Mouse (Mus musculus) heart, postnatal 4 days (tissue): ENCODE data around the gene Irak3. TPM values are rescaled to one million over a fixed set of nuclear protein-coding genes. Genes with fewer than 3 reads are reported as not detected.

Experiments used
- DNase-seq: peaks from one replicate; pipeline ENCODE4 v3.0.0; 2021
- total RNA-seq, 2 experiments: library from RNA; stranded (reverse); gene quantifications; 2 replicates each; pipeline ENCODE4 v1.2.3; 2021

Gene Irak3
- total RNA-seq, 2 experiments from 2014 or later = 2.0 to 2.4 TPM

DNA sequence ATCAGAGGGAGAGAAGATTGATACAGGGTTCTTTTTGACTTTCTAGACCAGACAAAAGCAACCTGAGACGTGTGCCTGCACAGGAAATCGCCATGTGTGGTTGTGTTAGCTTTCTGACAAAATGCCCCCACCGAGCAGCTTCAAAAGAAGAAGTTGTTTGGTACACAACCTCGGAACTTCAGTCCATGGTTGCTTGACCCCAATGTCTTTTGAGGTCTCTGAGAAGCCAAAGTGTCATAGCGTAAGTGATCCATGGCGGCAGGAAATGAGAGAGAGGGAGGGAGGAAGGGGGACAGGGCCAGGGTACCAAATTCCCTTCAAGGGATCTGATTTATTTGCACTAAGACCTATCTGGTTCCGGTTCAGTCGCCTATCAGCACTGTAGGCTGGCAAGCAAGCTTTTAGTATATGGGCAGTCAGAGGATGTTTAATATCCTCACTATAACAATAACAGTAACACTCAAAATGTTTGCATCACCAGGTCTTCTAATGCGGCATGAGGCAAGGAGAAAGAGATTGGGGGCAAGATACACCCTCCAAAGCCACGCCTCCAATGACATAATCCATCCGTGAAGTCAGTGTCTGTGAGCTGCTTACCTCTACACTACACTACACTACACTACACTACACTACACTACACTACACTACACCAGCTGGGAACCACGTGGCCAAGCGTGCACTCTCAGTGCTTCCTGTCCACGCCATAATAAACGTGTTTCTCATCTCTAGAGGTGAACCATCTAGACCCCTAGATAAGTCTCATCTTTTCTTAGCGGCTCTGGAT, 729 bp upstream of the Irak3 start:
- DNase-seq = no peak

DNA sequence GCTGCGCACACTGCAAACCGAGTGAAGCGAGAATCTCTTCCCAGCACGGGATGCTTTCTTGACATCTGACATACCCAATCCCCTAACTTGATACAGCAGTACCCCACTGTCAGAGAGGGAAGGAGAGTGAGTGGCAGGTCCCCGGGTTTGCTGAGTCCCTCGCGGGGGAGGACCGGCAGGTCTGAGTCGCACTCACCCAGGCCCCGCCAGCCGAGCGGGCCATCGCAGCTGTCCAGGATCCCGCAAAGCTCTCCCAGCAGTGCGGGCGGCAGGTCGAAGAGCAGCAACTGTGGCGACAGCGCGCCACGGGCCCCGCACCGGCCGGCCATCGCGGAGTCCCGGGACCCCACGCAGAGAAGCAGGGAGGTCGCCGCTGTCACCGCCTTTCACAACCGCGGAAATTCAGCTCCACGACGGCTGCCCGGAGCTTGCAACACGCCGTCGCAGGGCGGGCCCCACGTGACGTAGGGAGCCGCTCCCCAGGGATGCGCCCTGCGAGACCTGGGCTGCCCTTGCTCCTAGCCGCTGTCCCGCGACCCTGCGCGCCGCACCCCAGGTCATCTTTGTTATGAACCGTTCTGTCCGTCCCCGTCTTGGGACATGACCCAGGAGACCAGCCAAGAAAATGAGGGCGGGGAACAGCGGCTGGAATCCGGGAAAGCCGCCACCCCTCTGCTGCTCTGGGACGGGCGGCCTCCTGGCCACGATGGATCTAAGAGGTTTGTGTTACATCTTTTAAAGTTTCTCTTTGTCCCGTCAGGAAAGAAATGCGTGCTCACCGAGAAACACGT, 604 bp downstream of the Irak3 start, which contains the start of gene Tmbim4:
Tmbim4 (plus strand) TSS at position 460 of the 791 bp plus-strand sequence.
- peak; percentile 68 for DNase-seq

DNA sequence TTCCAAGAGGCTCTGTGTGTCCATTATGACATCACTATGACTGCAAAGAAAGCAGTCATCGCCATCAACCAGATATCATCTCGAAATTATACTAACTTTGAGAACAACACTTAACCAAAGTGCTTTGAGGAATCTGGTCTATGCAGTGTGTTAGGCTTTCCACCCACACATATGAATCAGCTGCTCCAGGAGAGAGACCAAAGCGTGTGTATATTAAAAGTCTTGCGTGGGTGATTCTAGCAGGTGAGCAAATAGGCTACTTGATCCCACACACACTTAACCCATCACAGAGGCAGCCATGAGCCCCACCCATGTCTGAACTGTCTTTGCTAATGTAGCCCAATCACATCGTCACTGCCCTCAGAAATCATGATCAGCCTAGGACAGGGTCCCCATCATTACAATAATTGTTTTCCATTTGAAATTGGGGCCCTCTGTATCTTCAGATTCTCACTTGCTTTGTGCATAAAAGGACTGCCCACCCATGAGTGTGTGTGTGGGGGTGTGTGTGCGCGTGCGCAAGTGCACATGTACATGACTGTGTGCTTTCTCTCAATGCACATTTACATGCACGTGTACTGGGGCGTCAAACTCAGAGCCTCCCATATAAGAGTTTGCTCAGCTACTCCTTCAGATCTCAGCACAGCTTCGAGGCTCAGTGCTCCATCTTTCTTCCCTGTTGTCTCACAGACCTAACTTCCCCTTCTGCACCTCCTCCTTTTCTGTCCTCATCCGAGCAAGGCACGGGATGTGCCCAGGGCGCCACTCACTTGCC, 4.7 kb downstream of the Irak3 start:
- DNase-seq = no peak

DNA sequence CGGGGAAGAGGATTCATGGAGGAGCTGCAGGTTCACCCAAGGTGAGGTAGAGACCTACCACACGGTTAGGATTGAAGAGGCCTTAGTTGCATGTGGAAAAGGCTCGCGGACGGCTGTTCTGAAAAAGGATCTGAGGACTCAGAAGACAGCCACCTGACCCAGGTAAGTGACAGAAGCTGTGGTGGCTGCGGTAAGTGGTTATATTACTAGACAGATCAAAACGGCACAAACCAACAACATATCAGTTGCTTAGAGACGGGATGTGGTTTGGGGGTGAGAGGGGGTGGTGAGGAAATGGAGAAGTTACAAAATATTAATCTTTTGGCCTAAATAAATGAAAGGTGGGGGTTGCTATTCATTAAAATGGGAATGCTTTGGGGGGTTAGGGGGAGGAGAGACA, 8.7 kb downstream of the Irak3 start:
- DNase-seq = no peak

DNA sequence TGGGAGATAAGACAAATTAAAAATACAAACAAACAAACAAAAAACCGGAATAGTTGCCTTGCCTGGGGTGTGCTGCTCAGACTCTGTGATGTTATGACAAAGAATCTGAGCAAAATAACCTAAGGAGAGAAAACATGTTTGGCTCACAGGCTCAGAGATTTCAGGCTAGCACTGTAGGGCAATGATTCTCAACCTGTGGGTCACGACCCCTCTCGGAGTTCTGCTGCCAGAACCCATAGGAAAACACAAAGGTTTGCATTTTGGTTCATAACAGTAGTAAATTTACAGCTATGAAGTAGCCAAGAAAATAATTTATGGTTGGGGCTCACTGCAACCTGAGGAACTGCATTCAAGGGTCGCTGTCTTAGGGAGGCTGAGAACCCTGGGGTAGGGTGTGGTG, 9.7 kb downstream of the Irak3 start:
- no peak for DNase-seq

DNA sequence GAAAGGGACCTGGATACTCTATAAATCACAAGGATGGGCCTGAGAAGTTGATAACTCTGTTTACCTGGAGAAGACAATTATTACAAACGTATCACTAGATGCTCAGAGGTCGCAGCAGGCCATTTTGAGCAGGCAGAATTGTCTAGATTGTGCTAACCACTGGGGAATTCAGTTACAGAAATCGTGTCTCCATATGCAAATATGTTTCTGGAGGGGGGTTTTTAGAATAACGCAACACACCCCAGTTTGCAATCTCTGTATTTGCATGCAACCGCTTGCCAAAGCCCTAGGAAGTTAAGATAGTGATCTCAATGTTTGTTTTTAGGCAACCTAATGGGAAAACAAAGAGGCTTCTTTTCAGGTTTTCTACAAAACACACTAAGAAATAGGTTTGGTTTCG, 10.8 kb downstream of the Irak3 start:
- no peak for DNase-seq

DNA sequence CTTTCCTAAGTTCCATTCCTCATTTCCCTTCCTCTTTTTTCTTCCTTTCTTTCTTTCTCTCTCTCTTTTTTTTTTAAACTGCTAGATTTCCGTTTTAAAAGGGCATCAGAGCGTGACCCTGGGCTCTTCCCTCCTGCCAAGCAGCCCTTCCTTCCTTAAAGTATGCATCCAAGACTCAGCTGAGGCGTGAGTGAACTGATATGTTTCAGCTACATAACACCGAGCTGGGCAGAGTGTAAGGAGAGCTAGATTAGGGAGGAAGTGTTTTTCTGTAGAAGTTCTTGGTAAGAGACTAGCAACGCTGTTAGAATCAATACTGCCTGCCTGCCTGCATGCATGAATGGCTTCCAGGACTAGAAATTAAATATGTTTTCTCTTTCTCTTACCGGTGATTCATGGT, 12.1 kb downstream of the Irak3 start:
- no peak for DNase-seq

DNA sequence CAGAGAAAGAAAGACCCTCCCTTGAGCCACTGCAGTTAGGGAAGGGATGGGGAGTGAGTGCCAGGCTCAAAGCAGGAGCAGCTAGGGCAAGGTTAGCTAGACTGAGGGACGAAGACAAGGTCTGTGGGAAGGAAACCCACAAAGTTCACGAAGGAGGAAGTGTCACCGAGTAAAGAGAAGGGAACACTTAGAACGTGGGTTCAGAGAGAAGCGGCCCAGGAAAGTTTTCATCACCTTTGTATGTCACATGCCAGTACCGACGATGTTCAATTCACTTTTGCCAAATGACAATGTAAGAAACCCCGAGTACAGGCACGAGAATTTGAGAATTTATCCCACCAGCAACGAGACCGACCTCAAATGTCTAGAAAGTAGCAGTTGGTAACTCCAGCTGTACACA, 12.7 kb downstream of the Irak3 start:
- DNase-seq = no peak

DNA sequence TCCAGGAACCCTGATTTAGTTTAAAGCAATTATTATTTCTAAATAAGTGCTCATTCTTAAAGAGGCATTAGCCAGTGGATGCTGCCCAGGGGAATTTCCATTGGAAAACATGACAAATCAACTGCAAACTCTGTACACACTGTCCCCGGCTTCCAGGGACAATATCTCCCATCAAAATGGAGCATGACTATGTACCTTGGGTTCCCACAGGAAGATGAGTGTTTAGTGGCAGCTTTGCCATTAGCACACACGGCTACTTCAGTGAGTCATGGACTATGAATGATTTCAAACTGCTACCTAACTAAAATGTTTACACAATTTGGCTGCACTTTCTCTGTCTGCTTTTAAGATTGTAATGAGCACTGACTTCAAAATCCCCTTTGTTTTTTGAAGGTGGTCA, 13.4 kb downstream of the Irak3 start:
- DNase-seq = no peak

DNA sequence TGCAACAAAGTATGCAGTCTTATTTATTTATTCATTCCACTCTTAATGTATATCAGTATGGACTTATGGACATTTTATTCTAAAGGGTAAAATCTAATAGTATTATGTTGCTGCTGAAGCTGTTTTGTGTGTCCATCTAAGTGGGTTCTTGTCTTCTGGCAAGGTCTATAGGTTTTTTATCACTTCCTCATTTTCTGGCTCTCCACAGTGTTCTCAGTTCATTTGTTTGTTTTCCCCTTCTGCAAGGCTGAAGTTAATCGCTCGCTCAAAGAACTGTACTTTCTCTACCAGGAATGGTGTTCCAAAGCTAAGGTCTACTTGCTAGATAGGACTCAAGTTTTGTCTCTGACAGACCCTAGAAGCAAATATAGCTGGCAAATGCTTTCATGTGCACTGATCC, 18.6 kb downstream of the Irak3 start:
- no peak for DNase-seq

DNA sequence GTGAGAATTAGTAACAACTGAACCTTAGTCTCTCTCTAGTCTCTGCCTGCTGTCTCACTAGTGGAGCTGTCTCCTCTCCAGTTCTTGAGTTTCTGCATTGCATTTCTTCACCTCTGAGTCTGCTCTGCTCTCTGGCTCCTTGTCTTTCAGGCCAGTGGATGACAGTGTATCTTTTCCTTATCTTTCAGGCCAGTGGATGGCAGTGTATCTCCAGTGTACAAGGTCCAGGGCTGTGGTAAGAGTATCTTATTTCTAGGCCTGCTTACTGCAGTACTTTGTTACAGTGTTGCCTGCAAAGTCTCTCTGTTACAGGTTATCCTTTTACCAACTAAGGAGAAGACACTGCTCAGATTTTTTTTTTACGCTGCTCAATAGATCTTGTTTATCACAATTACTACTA, 19.0 kb downstream of the Irak3 start:
- no peak for DNase-seq

DNA sequence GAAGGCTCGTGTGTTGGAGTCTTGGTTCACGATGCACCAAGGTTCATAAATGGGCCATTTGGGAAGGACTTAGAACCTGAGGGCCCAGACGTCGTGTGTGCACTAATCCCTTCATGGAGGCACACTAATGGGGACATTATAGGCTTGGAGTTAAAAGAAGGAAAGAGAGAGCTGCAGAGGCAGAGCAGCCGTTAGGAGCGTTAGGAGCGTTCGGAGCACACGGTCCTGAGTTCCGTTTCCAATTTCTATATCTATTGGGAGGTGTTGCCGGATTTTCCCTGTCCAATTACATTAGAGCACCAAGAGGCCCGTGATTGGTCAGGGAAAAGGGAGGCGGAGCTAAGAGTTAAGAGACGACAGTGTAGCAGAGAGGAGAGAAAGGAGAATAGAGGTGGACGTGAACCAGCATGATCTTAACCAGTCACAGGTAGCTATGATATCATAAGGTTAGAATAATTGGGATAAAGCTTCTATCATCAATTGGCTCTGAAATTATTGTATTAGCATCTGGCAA, 27.7 kb downstream of the Irak3 start:
- DNase-seq = no peak

DNA sequence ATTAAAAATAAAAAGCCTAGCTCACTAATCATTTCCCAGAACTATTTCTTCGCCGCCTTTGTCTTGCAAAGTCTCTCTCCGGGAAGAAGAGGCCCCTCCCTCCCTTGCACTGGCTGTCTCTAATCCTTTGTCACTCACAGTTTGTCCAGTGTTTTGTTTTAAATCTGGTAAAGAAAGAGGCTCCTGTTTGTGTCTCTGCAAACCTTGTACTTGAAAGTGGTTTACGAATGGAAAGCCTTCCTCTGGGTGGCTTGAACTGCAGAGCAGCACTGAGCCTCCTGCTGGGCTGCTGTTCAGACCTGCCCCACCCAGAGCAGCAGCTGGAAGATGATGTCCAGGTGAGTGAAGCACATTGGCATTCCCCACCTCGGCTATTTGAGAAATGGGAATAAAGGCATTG, 30.6 kb downstream of the Irak3 start:
- DNase-seq = no peak

DNA sequence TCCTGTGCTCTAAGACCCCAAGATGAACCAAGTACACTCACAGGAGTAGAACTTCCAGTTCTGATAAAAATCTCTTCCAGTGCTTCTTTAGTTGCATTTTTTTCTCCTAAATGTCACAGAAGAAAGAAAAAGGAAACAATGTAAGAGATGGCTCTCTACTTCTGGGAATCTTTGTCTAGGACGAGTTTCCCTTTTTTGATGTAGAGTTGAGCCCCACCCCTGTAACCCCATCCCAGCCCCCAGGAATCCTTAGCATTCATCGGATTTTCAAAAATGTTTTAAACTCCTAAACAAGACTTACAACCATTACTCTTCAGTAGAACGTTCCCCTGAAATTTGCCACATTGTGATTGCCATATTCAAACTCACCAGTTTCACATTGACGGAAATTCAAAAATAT, 31.7 kb downstream of the Irak3 start:
- no peak for DNase-seq

DNA sequence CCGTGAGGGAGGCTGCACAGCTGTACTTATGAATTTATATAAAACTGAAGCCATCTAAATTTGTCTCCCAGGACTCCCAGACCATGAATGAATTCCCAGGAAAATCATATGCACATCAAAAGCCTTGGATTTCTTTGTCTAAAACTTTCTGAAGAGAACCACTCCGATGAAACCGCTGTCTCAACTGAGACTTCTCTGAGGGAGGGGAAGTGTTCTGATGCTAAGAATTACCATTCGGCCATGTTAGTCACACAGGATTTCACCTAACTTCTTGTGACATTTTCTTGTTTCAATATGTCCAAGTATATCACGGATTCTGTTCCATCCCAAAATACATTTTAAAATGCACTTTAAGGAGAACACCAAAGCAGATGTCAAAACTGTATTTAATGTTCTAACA, 32.1 kb downstream of the Irak3 start:
- DNase-seq = no peak

DNA sequence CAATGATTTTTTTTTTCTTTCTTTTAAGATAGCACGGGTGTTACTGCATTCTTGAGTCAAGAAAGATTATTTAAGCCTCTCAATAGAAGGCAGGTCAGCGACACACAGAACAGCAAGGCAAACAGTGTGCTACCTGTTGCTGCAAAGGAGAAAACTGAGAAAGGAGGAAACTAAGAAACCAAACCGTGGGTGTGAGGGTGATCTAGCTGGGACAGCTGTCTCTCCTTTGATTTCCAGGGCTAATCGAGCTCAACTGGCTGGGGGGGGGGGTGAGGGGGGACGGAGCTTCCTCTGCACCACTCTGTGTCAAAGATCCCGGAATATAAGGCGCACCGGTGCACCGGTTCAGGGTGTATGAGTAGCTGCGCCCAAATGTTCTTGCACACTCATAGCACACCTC, 32.9 kb downstream of the Irak3 start:
- no peak for DNase-seq

DNA sequence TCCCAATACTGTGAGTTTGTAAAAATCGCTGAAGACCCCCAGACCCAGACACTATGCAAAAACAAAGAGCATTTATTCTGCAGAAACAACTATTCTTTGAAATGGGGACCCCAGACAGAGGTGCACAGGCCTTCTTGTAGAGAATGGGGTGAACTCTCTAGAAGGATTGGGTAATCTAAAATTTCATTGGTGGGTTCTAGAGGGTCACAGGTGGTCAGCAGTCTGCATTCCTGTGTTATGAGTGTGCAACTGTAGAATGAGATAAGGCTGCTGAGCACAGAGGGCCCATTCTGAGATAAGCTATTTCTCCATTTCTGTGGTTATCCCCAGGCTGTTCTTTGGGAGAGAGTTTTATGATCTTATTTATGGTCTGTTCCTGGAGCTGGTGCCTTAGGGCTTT, 33.9 kb downstream of the Irak3 start:
- no peak for DNase-seq

DNA sequence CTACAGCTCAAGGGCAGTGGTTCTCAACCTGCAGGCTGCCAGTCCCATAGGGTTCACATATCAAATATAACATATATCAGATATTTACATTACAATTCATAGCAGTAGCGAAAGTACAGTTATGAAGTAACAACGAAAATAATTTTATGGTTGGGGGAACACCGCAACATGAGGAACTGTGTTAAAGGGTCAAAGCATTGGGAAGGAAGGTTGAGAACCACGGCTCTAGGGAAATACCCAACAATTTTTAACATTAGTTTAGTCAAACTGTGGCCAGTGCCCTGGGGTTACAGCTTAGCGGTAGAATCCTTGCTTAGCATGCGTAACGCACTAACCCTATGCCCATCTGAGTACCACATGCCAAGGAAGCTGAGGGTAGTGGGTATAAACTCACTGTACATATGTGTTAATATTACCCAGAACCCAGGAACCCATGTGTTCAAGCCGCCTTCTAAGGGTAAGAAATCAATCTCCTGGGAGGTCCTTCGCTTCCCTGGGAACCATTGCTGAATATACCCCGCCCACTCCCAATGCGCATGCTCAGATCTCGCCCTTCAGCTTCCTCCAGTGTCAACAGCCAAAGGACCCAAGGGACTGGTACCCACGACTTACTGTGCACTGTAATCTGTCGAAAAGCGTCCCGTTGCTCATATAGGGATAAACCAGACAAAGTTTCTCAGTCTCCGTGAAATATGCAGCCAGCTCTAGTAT, 36.0 kb downstream of the Irak3 start:
- no peak for DNase-seq

DNA sequence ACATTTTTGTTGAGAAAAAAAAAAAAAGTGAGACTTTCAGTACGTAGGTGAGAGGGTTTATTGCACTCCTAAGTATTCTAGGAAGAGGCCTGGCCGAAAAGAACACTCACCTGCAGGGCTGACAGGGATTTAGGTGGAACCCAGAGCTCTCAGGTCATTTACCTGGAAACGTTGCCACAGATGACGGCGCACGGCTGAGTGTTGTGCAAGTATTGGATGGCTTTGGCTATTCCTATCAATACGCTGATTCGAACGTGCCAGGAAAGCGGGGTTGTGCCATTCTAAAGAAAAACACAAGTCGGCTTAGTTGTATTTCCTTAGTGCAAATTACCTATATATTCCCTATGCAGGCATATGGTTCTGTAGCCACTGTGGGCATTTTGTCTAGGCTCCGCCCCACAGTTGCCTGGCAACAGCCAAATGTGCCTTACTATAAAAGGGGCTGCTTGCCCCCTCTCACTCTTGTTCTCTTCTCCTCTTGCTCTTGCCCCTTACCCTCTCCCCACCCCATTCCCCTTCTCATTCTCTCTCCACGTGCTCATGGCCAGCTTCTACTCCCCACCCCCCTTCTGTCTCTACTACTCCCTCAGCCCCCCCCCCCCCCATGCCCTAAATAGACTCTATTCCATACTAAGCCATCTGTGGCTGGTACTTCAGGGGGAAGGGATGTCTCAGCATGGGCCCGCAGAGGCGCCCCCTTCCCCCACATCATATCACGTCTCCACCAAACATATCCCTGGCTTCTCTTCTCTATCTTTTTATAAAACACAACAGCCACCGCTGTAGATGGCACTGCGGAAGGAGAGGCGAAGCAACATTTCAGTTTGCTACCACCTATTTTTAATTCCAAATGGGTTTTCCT, 36.8 kb downstream of the Irak3 start:
- DNase-seq = no peak

DNA sequence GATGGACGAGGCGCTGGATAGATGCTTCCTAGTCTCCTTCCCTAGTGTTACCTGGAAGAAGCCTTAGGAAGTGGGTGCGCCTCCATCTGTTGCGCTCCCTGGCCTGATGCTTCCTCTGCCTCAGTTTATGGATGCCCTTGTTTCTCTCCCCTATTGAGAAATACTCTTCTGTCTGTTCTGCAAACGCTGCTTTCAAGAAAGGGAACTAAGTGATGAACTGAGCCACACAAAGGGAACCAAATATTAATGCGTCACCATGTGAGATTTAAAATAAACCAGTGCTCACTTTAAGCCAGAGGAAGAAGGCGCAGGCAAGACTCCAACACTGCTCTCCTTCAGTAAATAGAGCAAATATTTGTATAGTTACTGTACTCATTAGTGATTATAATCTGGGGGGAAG, 38.4 kb downstream of the Irak3 start:
- DNase-seq = no peak

DNA sequence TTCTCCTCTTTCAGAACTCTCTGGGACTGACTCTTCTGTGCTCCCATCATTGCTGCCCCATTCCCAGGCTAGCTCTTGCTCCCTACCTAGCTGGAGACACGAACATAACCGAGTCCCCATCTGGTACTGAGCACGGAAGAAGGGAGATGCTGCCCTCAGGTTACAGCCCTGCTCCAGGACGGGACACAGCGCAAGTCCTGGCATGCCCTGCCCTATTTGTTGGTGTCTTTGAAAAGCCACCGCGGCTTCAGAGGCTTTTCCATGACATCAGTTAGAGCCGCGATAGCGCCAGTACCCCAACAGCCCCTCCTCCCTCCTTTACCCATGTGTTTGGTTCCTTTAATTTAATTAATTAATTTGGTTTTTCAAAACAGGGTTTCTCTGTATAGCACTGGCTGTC, 39.1 kb downstream of the Irak3 start:
- no peak for DNase-seq
